Mouse (Mus musculus): ENCODE results near the gene Kng2. TPM values are rescaled to one million over a fixed set of nuclear protein-coding genes. Genes with fewer than 3 reads are reported as not detected.
"Not testable (repeated sequence)": the region's sequence is repeated elsewhere in the genome, so short reads cannot be mapped to it uniquely, and the experiment has no call there.

Kng2 gene
- total RNA-seq, 2 experiments from 2014 or later: 10.1 to 27.3 TPM

GRCm38 (mm10) chr16:22961073-22961472 is 68.2 kb downstream of the Kng2 start:
- no peak for DNase-seq (ENCODE audit: low spot score in 2 of 2)

- no peak for DNase-seq (ENCODE audit: low spot score in 2 of 2)
Measured at GRCm38 (mm10) chr16:22956085-22956439, 73.2 kb downstream of the Kng2 start.

GRCm38 (mm10) chr16:22955397-22956084 is 73.7 kb downstream of the Kng2 start:
- DNase-seq (ENCODE audit: low spot score in 2 of 2): peak; percentile 7 to 25

- DNase-seq (ENCODE audit: low spot score in 2 of 2): no peak
Measured at GRCm38 (mm10) chr16:22953069-22953468, 76.2 kb downstream of the Kng2 start.

- DNase-seq (ENCODE audit: low spot score in 2 of 2): no peak
Measured at GRCm38 (mm10) chr16:22950840-22951395, 78.4 kb downstream of the Kng2 start, which contains the start of gene Hrg. Gene Hrg, plus strand, starts transcription at chr16:22951072.

- no peak for DNase-seq (ENCODE audit: low spot score in 2 of 2)
Measured at GRCm38 (mm10) chr16:22947371-22947770, 81.9 kb downstream of the Kng2 start.

GRCm38 (mm10) chr16:22941825-22942476 is 87.3 kb downstream of the Kng2 start:
- not testable (repeated sequence) for DNase-seq (ENCODE audit: low spot score in 2 of 2)

- no peak for DNase-seq (ENCODE audit: low spot score in 2 of 2)
Measured at GRCm38 (mm10) chr16:22939120-22939695, 90.1 kb downstream of the Kng2 start.

- DNase-seq (ENCODE audit: low spot score in 2 of 2): no peak
Measured at GRCm38 (mm10) chr16:22938541-22938940, 90.7 kb downstream of the Kng2 start.

- no peak for DNase-seq (ENCODE audit: low spot score in 2 of 2)
Measured at GRCm38 (mm10) chr16:22937631-22938030, 91.7 kb downstream of the Kng2 start.

Other genes starting within 250 kb of the Kng2 start
- not detected for gene Crygs, start 217.9 kb downstream of the Kng2 start, total RNA-seq (2021)
- 10 to 100 TPM; 21.4 to 23.4 TPM for gene Tbccd1, start 171.8 kb downstream of the Kng2 start, total RNA-seq (2021)
- 10 to 100 TPM; 73.3 to 75.8 TPM for gene Dnajb11, start 171.6 kb downstream of the Kng2 start, total RNA-seq (2021)
- 1,000 to 10,000 TPM in 1 of 2 experiments, 10 to 100 TPM in 1; 68.1 to 2,750 TPM for gene Ahsg, start 138.2 kb downstream of the Kng2 start, total RNA-seq (2021)
- gene Fetub, start 111.1 kb downstream of the Kng2 start, total RNA-seq (2021): 100 to 1,000 TPM in 1 of 2 experiments, 10 to 100 TPM in 1; 10.1 to 134 TPM
- gene Hrg, start 78.4 kb downstream of the Kng2 start, total RNA-seq (2021): 10 to 100 TPM in 1 of 2 experiments, 1 to 10 TPM in 1; 2.6 to 86.2 TPM
- gene Kng1, start 28.4 kb upstream of the Kng2 start, total RNA-seq (2021): 100 to 1,000 TPM in 1 of 2 experiments, 10 to 100 TPM in 1; 10.7 to 386 TPM
- gene Eif4a2, start 78.0 kb upstream of the Kng2 start, total RNA-seq (2021): 100 to 1,000 TPM; 482 to 508 TPM
- gene Rfc4, start 98.3 kb upstream of the Kng2 start, total RNA-seq (2021): 10 to 100 TPM; 24.2 to 25.5 TPM
- 100 to 1,000 TPM; 119 to 145 TPM for gene Adipoq, start 117.1 kb upstream of the Kng2 start, total RNA-seq (2021)
- 10 to 100 TPM; 46.6 to 56.3 TPM for gene St6gal1, start 195.3 kb upstream of the Kng2 start, total RNA-seq (2021)